9 mouse cellular contexts compared by ENCODE assay signal in genomic region chr13:64903585-64904208, GRCm38 (mm10). TPM values are rescaled to one million over a fixed set of nuclear protein-coding genes. Genes with fewer than 3 reads are reported as not detected.
DNase-seq lines count a peak whose midpoint lies in the region; ATAC-seq and TF ChIP-seq lines count a peak whose summit lies in the region.
"Had no signal": no experiment of that assay in that cellular context is flagged by ENCODE, and none has a peak within 500 bp of the region (broad histone marks: within the 10 kb centered on the region; RNA-seq: fewer than 3 reads in every experiment).

Cntnap3 (minus strand) TSS chr13:64903955.

- no peak within 1 kb of the TSS for H3K9ac ChIP-seq in lung, postnatal 0 days (replicated peaks; ENCODE audit: low read depth)
- no peak within 1 kb of the TSS for H3K9ac ChIP-seq in kidney, embryonic 16.5 days (replicated peaks; ENCODE audit: low read length)
- H3K9ac ChIP-seq in limb, embryonic 15.5 days, result no peak within 1 kb of the TSS

- H3K36me3 ChIP-seq in lung, postnatal 0 days (ENCODE audit: insufficient read depth, low read length), result no peaks in the 10 kb centered on the region
- H3K36me3 ChIP-seq in forebrain, embryonic 10.5 days (replicated peaks), result no peaks in the 10 kb centered on the region
- no peaks in the 10 kb centered on the region for H3K36me3 ChIP-seq in kidney, embryonic 16.5 days (ENCODE audit: insufficient read depth, low read length)
- no peaks in the 10 kb centered on the region for H3K36me3 ChIP-seq in limb, embryonic 15.5 days

- H3K27ac ChIP-seq in lung, postnatal 0 days (ENCODE audit: low read length), result no peak within 1 kb of the TSS
- H3K27ac ChIP-seq in forebrain, embryonic 10.5 days, result no peak within 1 kb of the TSS
- H3K27ac ChIP-seq in kidney, embryonic 16.5 days (ENCODE audit: low read length), result no peak within 1 kb of the TSS
- H3K27ac ChIP-seq in limb, embryonic 15.5 days, result no peak within 1 kb of the TSS

- no peak within 1 kb of the TSS for H3K4me3 ChIP-seq in lung, postnatal 0 days (ENCODE audit: low read depth, low read length)
- H3K4me3 ChIP-seq in lung, adult 2 months (replicated peaks; ENCODE audit: extremely low read depth, low read depth, low read length), result no peak within 1 kb of the TSS
- H3K4me3 ChIP-seq in forebrain, embryonic 10.5 days, result peak within 1 kb of the TSS; percentile 35
- H3K4me3 ChIP-seq in kidney, embryonic 16.5 days (ENCODE audit: low read length), result no peak within 1 kb of the TSS
- H3K4me3 ChIP-seq in limb, embryonic 15.5 days, result peak within 1 kb of the TSS; percentile 26

- H3K27me3 ChIP-seq in lung, postnatal 0 days (replicated peaks; ENCODE audit: insufficient read depth, low read length), result no peaks in the 10 kb centered on the region
- peaks cover 13% of the 10 kb centered on the region for H3K27me3 ChIP-seq in forebrain, embryonic 10.5 days (ENCODE audit: poor library complexity, severe bottlenecking)
- H3K27me3 ChIP-seq in kidney, embryonic 16.5 days (ENCODE audit: insufficient read depth, low read length), result no peaks in the 10 kb centered on the region
- no peaks in the 10 kb centered on the region for H3K27me3 ChIP-seq in limb, embryonic 15.5 days

- no peak within 1 kb of the TSS for H3K4me2 ChIP-seq in lung, postnatal 0 days (replicated peaks; ENCODE audit: low read depth, low read length)
- peak within 1 kb of the TSS; percentile 28; the same call in 1 of the 2 replicates for H3K4me2 ChIP-seq in kidney, embryonic 16.5 days (replicated peaks; ENCODE audit: low read depth, low read length)
- peak within 1 kb of the TSS; percentile 40 for H3K4me2 ChIP-seq in limb, embryonic 15.5 days

- 9% methylated on average over 16 of the region's 16 CpGs for WGBS in lung, postnatal 0 days
- 11% methylated on average over 16 of the region's 16 CpGs for WGBS in lung, adult 2 months
- WGBS in forebrain, embryonic 10.5 days, result 6% methylated on average over 16 of the region's 16 CpGs
- 10% methylated on average over 16 of the region's 16 CpGs for WGBS in kidney, embryonic 16.5 days
- 5% methylated on average over 16 of the region's 16 CpGs for WGBS in limb, embryonic 15.5 days

- TF ChIP-seq CTCF in lung, postnatal 0 days (IDR thresholded peaks at IDR 0.05), result peak; percentile 10; the same call in 1 of the 2 replicates
- no peak for TF ChIP-seq CTCF in lung, adult 2 months (IDR thresholded peaks at IDR 0.05; ENCODE audit: insufficient read depth, low read length)

- no peak for TF ChIP-seq EP300 in lung, postnatal 0 days (IDR thresholded peaks at IDR 0.05)

- intact Hi-C loops in gastrocnemius, postnatal 36 days (cut with DNase I), result no loop called here

- DNase-seq in lung, postnatal 0 days (ENCODE audit: low spot score), result no peak
- no peak for DNase-seq in lung, adult 2 months
- peak; percentile 42 for DNase-seq in forebrain, embryonic 10.5 days (ENCODE audit: extremely low spot score, low spot score)
- DNase-seq in right cerebral cortex, adult 18-20 months, result peak; percentile 37
- no peak for DNase-seq in gastrocnemius, postnatal 36 days

- H3K9me3 ChIP-seq in lung, postnatal 0 days (ENCODE audit: low read length), result no peaks in the 10 kb centered on the region
- peaks cover 4% of the 10 kb centered on the region; the same call in 1 of the 2 replicates for H3K9me3 ChIP-seq in forebrain, embryonic 10.5 days
- no peaks in the 10 kb centered on the region; the same call in 1 of the 2 replicates for H3K9me3 ChIP-seq in kidney, embryonic 16.5 days (ENCODE audit: low read length)
- no peaks in the 10 kb centered on the region for H3K9me3 ChIP-seq in limb, embryonic 15.5 days

- no peaks in the 10 kb centered on the region for H3K4me1 ChIP-seq in lung, postnatal 0 days (ENCODE audit: insufficient read depth, low read depth, low read length)
- no peaks in the 10 kb centered on the region for H3K4me1 ChIP-seq in lung, adult 2 months (ENCODE audit: control insufficient read depth, insufficient read depth, low read length)
- peaks cover 11% of the 10 kb centered on the region for H3K4me1 ChIP-seq in forebrain, embryonic 10.5 days
- H3K4me1 ChIP-seq in kidney, embryonic 16.5 days (ENCODE audit: insufficient read depth, low read length), result no peaks in the 10 kb centered on the region
- H3K4me1 ChIP-seq in limb, embryonic 15.5 days, result 0 out of 2 replicates have a peak, but pooled peaks cover 3% of the 10 kb centered on the region

- no peak for TF ChIP-seq POLR2A in lung, adult 2 months (IDR thresholded peaks at IDR 0.05; ENCODE audit: borderline replicate concordance, extremely low read depth, low read depth, low read length)

- ATAC-seq in lung, postnatal 0 days, result no peak
- ATAC-seq in kidney, embryonic 16.5 days (ENCODE audit: low FRiP score, low TSS enrichment), result peak; percentile 92
- ATAC-seq in limb, embryonic 15.5 days (ENCODE audit: insufficient number of reproducible peaks, low FRiP score, low TSS enrichment, low read depth), result no peak
- no peak for ATAC-seq in erythroid progenitor cell, adult 5-6 weeks (replicated peaks; ENCODE audit: low FRiP score, poor library complexity, severe bottlenecking)

RNA-seq across cellular contexts. Expression of gene Cntnap3, which starts in this region (rescaled TPM):
- polyA plus RNA-seq in lung, postnatal 0 days (2015; fragmentation: Nextera tagmentation; extraction: Ambion mirVana), result not detected in 2 replicates
- not detected in 2 replicates for polyA plus RNA-seq in lung, adult 2 months (2012; rRNA removed)
- 0.14 TPM in 1 of 2 replicates, not detected in the other for polyA plus RNA-seq in forebrain, embryonic 10.5 days (2016; fragmentation: Nextera tagmentation; extraction: Ambion mirVana)
- 0.22 and 0.37 TPM in 2 replicates for polyA plus RNA-seq in kidney, embryonic 16.5 days (2015; fragmentation: Nextera tagmentation; extraction: Ambion mirVana)
- 1.1 and 1.3 TPM in 2 replicates for polyA plus RNA-seq in limb, embryonic 15.5 days (2015; fragmentation: Nextera tagmentation; extraction: Ambion mirVana)
- total RNA-seq in gastrocnemius, postnatal 36 days (2021), result not detected
- not detected in 2 replicates for total RNA-seq in erythroid progenitor cell, adult 5-6 weeks (2015; ENCODE audit: low replicate concordance)
- total RNA-seq in erythroid progenitor cell, adult 5-6 weeks (2017; ENCODE audit: low replicate concordance), result not detected in 2 replicates
- total RNA-seq: liver, adult 2 months had no signal

Comparison
In these comparisons a context has a peak if more than half of its experiments do, and no peak if none do; other contexts are left out.
1. Peak in DNase-seq and H3K4me3 ChIP-seq in forebrain, embryonic 10.5 days; RNA of the gene not detected or under 1 TPM.
2. Peak in ATAC-seq and H3K4me2 ChIP-seq in kidney, embryonic 16.5 days; RNA of the gene not detected or under 1 TPM.